ENCODE assay signal across 9 mouse cellular contexts in the genomic region with DNA sequence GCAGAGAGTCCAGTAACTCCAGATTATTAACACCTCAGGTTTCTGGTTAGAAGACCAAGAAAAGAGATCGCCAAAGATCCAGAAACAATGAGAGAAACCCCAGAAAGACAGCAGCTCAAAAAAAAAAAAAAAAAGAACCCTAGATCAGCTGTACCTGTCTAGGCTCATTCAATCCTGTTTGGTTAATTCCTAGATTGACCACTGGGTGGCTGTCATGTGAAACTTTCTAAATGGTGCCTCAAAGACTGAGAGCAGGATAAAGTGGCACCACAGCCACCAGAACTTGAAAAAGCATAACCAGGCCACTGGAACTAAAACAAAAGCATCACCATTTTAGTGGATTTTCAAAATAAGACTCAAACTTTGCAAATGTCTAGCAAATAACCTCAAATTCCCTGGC.
DNase-seq lines count a peak whose midpoint lies in the region; TF ChIP-seq lines count a peak whose summit lies in the region.
"Had no signal": no experiment of that assay in that cellular context is flagged by ENCODE, and none has a peak within 500 bp of the region (broad histone marks: within the 10 kb centered on the region; RNA-seq: fewer than 3 reads in every experiment).

No protein-coding gene starts in this region.

- H3K27ac ChIP-seq in spleen, adult 2 months (ENCODE audit: insufficient read depth, low read length) = no peak overlapping the region
- H3K27ac ChIP-seq: hindbrain, embryonic 15.5 days had no signal

- no peak for TF ChIP-seq CTCF in spleen, adult 2 months (IDR thresholded peaks at IDR 0.05; ENCODE audit: extremely low read depth, insufficient read depth, insufficient read length, insufficient replicate concordance)

- no peaks in the 10 kb centered on the region for H3K4me1 ChIP-seq in spleen, adult 2 months (ENCODE audit: control insufficient read depth, insufficient read depth, insufficient read length)
- H3K4me1 ChIP-seq: hindbrain, embryonic 15.5 days had no signal

- WGBS in spleen, adult 2 months = 16% methylated on average over 1 of the region's 1 CpGs

- H3K36me3 ChIP-seq in spleen, adult 2 months (ENCODE audit: control insufficient read depth, insufficient read depth, low read length) = no peaks in the 10 kb centered on the region
- H3K36me3 ChIP-seq: hindbrain, embryonic 15.5 days had no signal

- H3K4me3 ChIP-seq in spleen, adult 2 months (ENCODE audit: extremely low read depth, insufficient read depth, insufficient read length) = no peak overlapping the region
- H3K4me3 ChIP-seq: hindbrain, embryonic 15.5 days had no signal

- DNase-seq in adrenal gland, adult (ENCODE audit: inconsistent age in 2 of 2, low spot score in 1 of 2) = peak; percentile 10 to 81
- DNase-seq in adrenal gland, postnatal 25 days = no peak
- peak; percentile 12 to 20 for DNase-seq in spleen, adult 2 months (ENCODE audit: low read depth in 1 of 2, low spot score in 2 of 2)
- no peak for DNase-seq in spleen, adult 12 weeks (ENCODE audit: low spot score)
- DNase-seq in embryo, embryonic 10.5 days (ENCODE audit: low spot score) = peak; percentile 81
- DNase-seq in kidney, postnatal 14 days = peak; percentile 56
- peak; percentile 67 for DNase-seq in lung, postnatal 10 days
- peak; percentile 52 for DNase-seq in thymus, postnatal 25 days

- no peak for TF ChIP-seq POLR2A in spleen, adult 2 months (IDR thresholded peaks at IDR 0.05; ENCODE audit: low read depth, low read length)

- no peaks in the 10 kb centered on the region for H3K27me3 ChIP-seq in spleen, adult 2 months (ENCODE audit: control insufficient read depth, insufficient read depth, low read length)
- H3K27me3 ChIP-seq: hindbrain, embryonic 15.5 days had no signal

Comparison
In these comparisons a context has a peak if more than half of its experiments do, and no peak if none do; other contexts are left out.
1. DNase-seq: peak in adrenal gland, adult (2 of 2), spleen, adult 2 months (2 of 2), embryo, embryonic 10.5 days (single experiment), kidney, postnatal 14 days (single experiment), lung, postnatal 10 days (single experiment) and thymus, postnatal 25 days (single experiment); none in adrenal gland, postnatal 25 days (single experiment) and spleen, adult 12 weeks (single experiment).